Mouse (Mus musculus) heart, adult 18-20 months (tissue): Measurements from ENCODE around the gene Ccdc88c. TPM values are rescaled to one million over a fixed set of nuclear protein-coding genes. Genes with fewer than 3 reads are reported as not detected.
A peak's percentile ranks its signal among the peaks of the same experiment; 100 is the strongest.

Experiments used
- DNase-seq, 2 experiments: peaks; one replicate each; pipeline ENCODE4 v3.0.0; 2021 to 2022; ENCODE audit warnings: mixed read lengths in 1 of 2
- total RNA-seq, 2 experiments: library from RNA; stranded (reverse); gene quantifications; 2 replicates each; pipeline ENCODE4 v1.2.3; 2021

The Ccdc88c gene
- total RNA-seq, 2 experiments from 2014 or later: 3.6 to 4.0 TPM

GRCm38 (mm10) chr12:100931653-100932052 lies 97.2 kb downstream of the Ccdc88c start:
- DNase-seq: no peak

- no peak for DNase-seq
Observed at GRCm38 (mm10) chr12:100928286-100928685, 100.6 kb downstream of the Ccdc88c start.

GRCm38 (mm10) chr12:100925644-100926619 lies 102.9 kb downstream of the Ccdc88c start:
- DNase-seq: peak; percentile 62 to 84

GRCm38 (mm10) chr12:100924646-100925339 lies 104.1 kb downstream of the Ccdc88c start:
- DNase-seq: peak; percentile 18 to 27

GRCm38 (mm10) chr12:100910731-100911130 lies 118.1 kb downstream of the Ccdc88c start:
- no peak for DNase-seq

GRCm38 (mm10) chr12:100909765-100910164 lies 119.1 kb downstream of the Ccdc88c start:
- DNase-seq: no peak

- no peak for DNase-seq
Observed at GRCm38 (mm10) chr12:100908298-100909034, 120.4 kb downstream of the Ccdc88c start.

GRCm38 (mm10) chr12:100907598-100908297 lies 121.1 kb downstream of the Ccdc88c start, which contains the start of gene Gpr68:
Gene Gpr68 (minus strand): TSS chr12:100908198.
- peak in 1 of 2 experiments; percentile 9 for DNase-seq

- DNase-seq: no peak
Observed at GRCm38 (mm10) chr12:100906861-100907260, 122.0 kb downstream of the Ccdc88c start.

- peak in 1 of 2 experiments; percentile 16 for DNase-seq
Observed at GRCm38 (mm10) chr12:100903761-100904160, 125.1 kb downstream of the Ccdc88c start.

- DNase-seq: no peak
Observed at GRCm38 (mm10) chr12:100901386-100901785, 127.5 kb downstream of the Ccdc88c start.

- no peak for DNase-seq
Observed at GRCm38 (mm10) chr12:100900901-100901300, 128.0 kb downstream of the Ccdc88c start.

- no peak for DNase-seq
Observed at GRCm38 (mm10) chr12:100899111-100899640, 129.7 kb downstream of the Ccdc88c start.

- DNase-seq: no peak
Observed at GRCm38 (mm10) chr12:100897736-100898650, 130.9 kb downstream of the Ccdc88c start.

GRCm38 (mm10) chr12:100896661-100897060 lies 132.2 kb downstream of the Ccdc88c start:
- no peak for DNase-seq

GRCm38 (mm10) chr12:100895504-100895903 lies 133.4 kb downstream of the Ccdc88c start:
- DNase-seq: no peak

- no peak for DNase-seq
Observed at GRCm38 (mm10) chr12:100890548-100890947, 138.3 kb downstream of the Ccdc88c start.

GRCm38 (mm10) chr12:100887801-100888258 lies 141.0 kb downstream of the Ccdc88c start:
- DNase-seq: peak; percentile 28 to 60

GRCm38 (mm10) chr12:100886877-100887276 lies 142.0 kb downstream of the Ccdc88c start:
- no peak for DNase-seq

GRCm38 (mm10) chr12:100885585-100885984 lies 143.3 kb downstream of the Ccdc88c start:
- no peak for DNase-seq
